Mouse (Mus musculus): ENCODE results near the gene 4430402I18Rik.

Gene 4430402I18Rik

GRCm38 (mm10) chr19:28897497-28897896 is 70.1 kb downstream of the 4430402I18Rik start:
- DNase-seq (ENCODE audit: low spot score), result no peak

- no peak for DNase-seq (ENCODE audit: low spot score)
Observed at GRCm38 (mm10) chr19:28896639-28897038, 71.0 kb downstream of the 4430402I18Rik start.

- no peak for DNase-seq (ENCODE audit: low spot score)
Observed at GRCm38 (mm10) chr19:28891864-28892263, 75.7 kb downstream of the 4430402I18Rik start.

- no peak for DNase-seq (ENCODE audit: low spot score)
Observed at GRCm38 (mm10) chr19:28891238-28891637, 76.4 kb downstream of the 4430402I18Rik start.

- no peak for DNase-seq (ENCODE audit: low spot score)
Observed at GRCm38 (mm10) chr19:28889251-28889650, 78.3 kb downstream of the 4430402I18Rik start.

GRCm38 (mm10) chr19:28888496-28888895 is 79.1 kb downstream of the 4430402I18Rik start:
- no peak for DNase-seq (ENCODE audit: low spot score)

- DNase-seq (ENCODE audit: low spot score), result peak; percentile 65
Observed at GRCm38 (mm10) chr19:28883126-28883525, 84.5 kb downstream of the 4430402I18Rik start.

GRCm38 (mm10) chr19:28879476-28879875 is 88.1 kb downstream of the 4430402I18Rik start:
- no peak for DNase-seq (ENCODE audit: low spot score)

- DNase-seq (ENCODE audit: low spot score), result no peak
Observed at GRCm38 (mm10) chr19:28870351-28870750, 97.2 kb downstream of the 4430402I18Rik start.

GRCm38 (mm10) chr19:28869251-28869855 is 98.2 kb downstream of the 4430402I18Rik start:
- no peak for DNase-seq (ENCODE audit: low spot score)

GRCm38 (mm10) chr19:28865501-28865900 is 102.1 kb downstream of the 4430402I18Rik start:
- no peak for DNase-seq (ENCODE audit: low spot score)

- DNase-seq (ENCODE audit: low spot score), result no peak
Observed at GRCm38 (mm10) chr19:28864981-28865380, 102.6 kb downstream of the 4430402I18Rik start.

- DNase-seq (ENCODE audit: low spot score), result no peak
Observed at GRCm38 (mm10) chr19:28863626-28864025, 104.0 kb downstream of the 4430402I18Rik start.

GRCm38 (mm10) chr19:28860246-28860645 is 107.4 kb downstream of the 4430402I18Rik start:
- DNase-seq (ENCODE audit: low spot score), result no peak

- no peak for DNase-seq (ENCODE audit: low spot score)
Observed at GRCm38 (mm10) chr19:28854831-28855230, 112.8 kb downstream of the 4430402I18Rik start.

- DNase-seq (ENCODE audit: low spot score), result no peak
Observed at GRCm38 (mm10) chr19:28852001-28852400, 115.6 kb downstream of the 4430402I18Rik start.

GRCm38 (mm10) chr19:28850510-28850909 is 117.1 kb downstream of the 4430402I18Rik start:
- DNase-seq (ENCODE audit: low spot score), result no peak

GRCm38 (mm10) chr19:28844946-28845710 is 122.5 kb downstream of the 4430402I18Rik start:
- DNase-seq (ENCODE audit: low spot score), result no peak

Measured in embryo, embryonic 10 days (tissue).